21 mouse cellular contexts compared by ENCODE assay signal in the genomic region with DNA sequence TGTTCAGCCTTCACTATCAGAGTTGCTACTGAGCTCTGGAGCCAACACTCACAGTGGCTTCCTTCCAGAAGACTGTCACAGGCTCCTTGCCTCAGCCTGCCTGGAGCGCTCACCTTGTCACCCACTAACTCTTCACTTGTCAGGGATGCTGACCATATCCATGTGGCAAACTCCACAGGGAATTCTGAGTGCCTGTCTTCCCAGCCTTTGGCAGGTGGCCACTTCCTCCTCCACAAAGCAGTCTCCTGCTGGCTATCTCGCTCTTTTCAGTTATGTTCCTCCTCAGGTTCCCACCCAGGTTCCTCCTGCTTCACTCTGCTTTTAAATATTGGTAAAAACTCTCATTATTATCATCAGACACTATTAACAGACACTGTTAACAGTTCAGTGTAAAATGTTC.
DNase-seq lines count a peak whose midpoint lies in the region; ATAC-seq lines count a peak whose summit lies in the region.
"Had no signal": no experiment of that assay in that cellular context is flagged by ENCODE, and none has a peak within 500 bp of the region (broad histone marks: within the 10 kb centered on the region; RNA-seq: fewer than 3 reads in every experiment).

No protein-coding gene starts in this region.

- no peaks in the 10 kb centered on the region for H3K9me3 ChIP-seq in heart, embryonic 11.5 days (replicated peaks; ENCODE audit: control insufficient read depth, low read length)
- H3K9me3 ChIP-seq: embryonic facial prominence, embryonic 15.5 days; forebrain, embryonic 10.5 days; G1E; heart, embryonic 12.5 days; hindbrain, embryonic 10.5 days had no signal

- H3K27ac ChIP-seq in heart, embryonic 11.5 days (ENCODE audit: low read depth, low read length) = no peak overlapping the region
- H3K27ac ChIP-seq: embryonic facial prominence, embryonic 15.5 days; forebrain, embryonic 10.5 days; heart, adult 2 months; hindbrain, embryonic 10.5 days; hindbrain, embryonic 14.5 days had no signal

- no peaks in the 10 kb centered on the region for H3K36me3 ChIP-seq in heart, embryonic 11.5 days (ENCODE audit: control insufficient read depth, insufficient read depth, low read length)
- H3K36me3 ChIP-seq: embryonic facial prominence, embryonic 15.5 days; forebrain, embryonic 10.5 days; G1E; heart, embryonic 12.5 days; hindbrain, embryonic 10.5 days had no signal

- H3K4me3 ChIP-seq in heart, embryonic 11.5 days (ENCODE audit: low read depth, low read length) = no peak overlapping the region
- H3K4me3 ChIP-seq: embryonic facial prominence, embryonic 15.5 days; erythroblast, embryonic 14.5 days; forebrain, embryonic 10.5 days; heart, adult 2 months; heart, embryonic 12.5 days; hindbrain, embryonic 10.5 days had no signal

- H3K27me3 ChIP-seq in heart, embryonic 11.5 days (ENCODE audit: control insufficient read depth, insufficient read depth, low read length) = no peaks in the 10 kb centered on the region
- H3K27me3 ChIP-seq: embryonic facial prominence, embryonic 15.5 days had no signal

- 0 out of 2 replicates have a peak, but pooled peaks cover 2% of the 10 kb centered on the region for H3K4me1 ChIP-seq in heart, embryonic 11.5 days (ENCODE audit: control insufficient read depth, insufficient read depth, low read length)
- H3K4me1 ChIP-seq: embryonic facial prominence, embryonic 15.5 days; forebrain, embryonic 10.5 days; hindbrain, embryonic 10.5 days had no signal

- DNase-seq in cerebellum, postnatal 10 days = peak; percentile 17 to 44
- no peak for DNase-seq in cerebellum, postnatal 4 days (ENCODE audit: low spot score in 2 of 2)
- DNase-seq in heart, adult 11 months = peak; percentile 65
- DNase-seq in lung, postnatal 10 days = peak; percentile 15
- no peak for DNase-seq in lung, postnatal 14 days
- DNase-seq in MN1 (ENCODE audit: low spot score) = peak; percentile 13
- DNase-seq: adrenal gland, postnatal 14 days; B cell, adult 2 months; embryo, embryonic 11 days; gastrocnemius, postnatal 10 days; heart, adult 2 months had no signal

- ATAC-seq in heart, embryonic 11.5 days (replicated peaks; ENCODE audit: insufficient number of reproducible peaks, low FRiP score, low TSS enrichment) = no peak
- ATAC-seq: CD4-positive, CD25-positive, alpha-beta regulatory T cell, adult 4 months; forebrain, embryonic 14.5 days had no signal

- 71% methylated on average over 2 of the region's 2 CpGs for WGBS in heart, embryonic 11.5 days (ENCODE audit: insufficient replicate concordance)

- H3K9ac ChIP-seq in heart, embryonic 11.5 days (ENCODE audit: low read depth, low read length) = no peak overlapping the region
- H3K9ac ChIP-seq: embryonic facial prominence, embryonic 15.5 days; heart, embryonic 12.5 days; hindbrain, embryonic 14.5 days had no signal

- no peak overlapping the region for H3K4me2 ChIP-seq in heart, embryonic 11.5 days
- H3K4me2 ChIP-seq: embryonic facial prominence, embryonic 15.5 days; heart, embryonic 12.5 days; hindbrain, embryonic 14.5 days had no signal

Comparison
In these comparisons a context has a peak if more than half of its experiments do, and no peak if none do; other contexts are left out.
1. DNase-seq: peak in cerebellum, postnatal 10 days (2 of 2), heart, adult 11 months (single experiment), lung, postnatal 10 days (single experiment) and MN1 (single experiment); none in cerebellum, postnatal 4 days (0 of 2) and lung, postnatal 14 days (single experiment).